10 mouse cellular contexts compared by ENCODE assay signal in the genomic region with DNA sequence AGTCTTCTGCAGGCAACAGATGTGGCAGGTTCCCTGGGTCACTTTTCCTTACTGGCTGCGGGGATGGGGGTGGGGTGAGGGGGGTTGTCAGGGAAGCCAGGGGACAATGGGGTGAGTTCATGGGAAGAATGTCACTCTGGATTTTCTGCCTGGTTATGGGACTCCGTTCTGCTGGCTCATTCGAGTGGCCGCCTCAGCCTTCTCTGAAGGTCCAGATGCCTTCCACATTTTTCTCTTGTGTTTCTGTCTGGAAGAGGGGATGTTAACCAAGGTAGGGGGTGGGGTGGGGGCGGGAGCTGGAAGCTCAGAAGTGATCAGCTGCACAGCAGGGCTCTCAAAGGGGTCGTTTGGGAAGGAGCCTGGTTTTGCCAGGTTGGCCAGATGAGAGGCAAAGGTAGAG. TPM values are rescaled to one million over a fixed set of nuclear protein-coding genes. Genes with fewer than 3 reads are reported as not detected.
DNase-seq lines count a peak whose midpoint lies in the region; ATAC-seq lines count a peak whose summit lies in the region.
"Had no signal": no experiment of that assay in that cellular context is flagged by ENCODE, and none has a peak within 500 bp of the region (broad histone marks: within the 10 kb centered on the region; RNA-seq: fewer than 3 reads in every experiment).

No protein-coding gene starts in this region.

- ATAC-seq in kidney, embryonic 16.5 days (ENCODE audit: low FRiP score, low TSS enrichment): no peak
- no peak for ATAC-seq in limb, embryonic 13.5 days (ENCODE audit: low FRiP score, low read depth)
- ATAC-seq in megakaryocyte progenitor cell, adult 5-6 weeks (replicated peaks; ENCODE audit: poor library complexity): no peak

- H3K4me1 ChIP-seq in kidney, embryonic 16.5 days (ENCODE audit: insufficient read depth, low read length): peaks cover 43% of the 10 kb centered on the region
- peaks cover 68% of the 10 kb centered on the region for H3K4me1 ChIP-seq in forebrain, embryonic 10.5 days
- peaks cover 38% of the 10 kb centered on the region for H3K4me1 ChIP-seq in limb, embryonic 13.5 days

- WGBS in kidney, embryonic 16.5 days: 17% methylated on average over 6 of the region's 6 CpGs
- WGBS in forebrain, embryonic 10.5 days: under 1% methylated on average over 6 of the region's 6 CpGs
- 3% methylated on average over 6 of the region's 6 CpGs for WGBS in limb, embryonic 13.5 days

- peak overlapping the region; percentile 22 for H3K9ac ChIP-seq in kidney, embryonic 16.5 days (replicated peaks; ENCODE audit: low read length)
- H3K9ac ChIP-seq in limb, embryonic 13.5 days: peak overlapping the region; percentile 81

- no peak for DNase-seq in kidney, adult 9 months
- DNase-seq in forebrain, embryonic 10.5 days (ENCODE audit: extremely low spot score, low spot score): peak; percentile 49
- peak; percentile 54 for DNase-seq in retina, embryonic 14.5 days (ENCODE audit: low spot score)
- no peak for DNase-seq in cerebellum, adult 8-10 months
- no peak for DNase-seq in left cerebral cortex, adult 11 months (ENCODE audit: low spot score)
- DNase-seq: lung, adult 2 months had no signal

- peak overlapping the region; percentile 7; the same call in 1 of the 2 replicates for H3K27ac ChIP-seq in kidney, embryonic 16.5 days (ENCODE audit: low read length)
- H3K27ac ChIP-seq in forebrain, embryonic 10.5 days: peak overlapping the region; percentile 98
- H3K27ac ChIP-seq in limb, embryonic 13.5 days: peak overlapping the region; percentile 74; the same call in 1 of the 2 replicates

- H3K36me3 ChIP-seq in kidney, embryonic 16.5 days (ENCODE audit: insufficient read depth, low read length): no peaks in the 10 kb centered on the region; the same call in 1 of the 2 replicates
- peaks cover 45% of the 10 kb centered on the region for H3K36me3 ChIP-seq in forebrain, embryonic 10.5 days (replicated peaks)
- peaks cover 16% of the 10 kb centered on the region; the same call in 1 of the 2 replicates for H3K36me3 ChIP-seq in limb, embryonic 13.5 days

- no peaks in the 10 kb centered on the region for H3K27me3 ChIP-seq in kidney, embryonic 16.5 days (ENCODE audit: insufficient read depth, low read length)
- H3K27me3 ChIP-seq in forebrain, embryonic 10.5 days (ENCODE audit: poor library complexity, severe bottlenecking): 0 out of 2 replicates have a peak, but pooled peaks cover 4% of the 10 kb centered on the region
- no peaks in the 10 kb centered on the region for H3K27me3 ChIP-seq in limb, embryonic 13.5 days

- H3K4me3 ChIP-seq in kidney, embryonic 16.5 days (ENCODE audit: low read length): peak overlapping the region; percentile 68
- H3K4me3 ChIP-seq in forebrain, embryonic 10.5 days: peak overlapping the region; percentile 82
- peak overlapping the region; percentile 80 for H3K4me3 ChIP-seq in limb, embryonic 13.5 days

- H3K9me3 ChIP-seq in kidney, embryonic 16.5 days (ENCODE audit: low read length): no peaks in the 10 kb centered on the region; the same call in 1 of the 2 replicates
- peaks cover 3% of the 10 kb centered on the region; the same call in 1 of the 2 replicates for H3K9me3 ChIP-seq in forebrain, embryonic 10.5 days
- no peaks in the 10 kb centered on the region for H3K9me3 ChIP-seq in limb, embryonic 13.5 days

- H3K4me2 ChIP-seq in kidney, embryonic 16.5 days (replicated peaks; ENCODE audit: low read depth, low read length): peak overlapping the region; percentile 100
- peak overlapping the region; percentile 98 for H3K4me2 ChIP-seq in limb, embryonic 13.5 days (replicated peaks)

RNA-seq across cellular contexts. Expression of gene Igfbp2, which starts 2.1 kb away (rescaled TPM):
- 144 and 152 TPM in 2 replicates for polyA plus RNA-seq in kidney, embryonic 16.5 days (2015; fragmentation: Nextera tagmentation; extraction: Ambion mirVana)
- 742 and 777 TPM in 2 replicates for polyA plus RNA-seq in forebrain, embryonic 10.5 days (2016; fragmentation: Nextera tagmentation; extraction: Ambion mirVana)
- polyA plus RNA-seq in limb, embryonic 13.5 days (2015; fragmentation: Nextera tagmentation; extraction: Ambion mirVana): 344 and 367 TPM in 2 replicates
- total RNA-seq in megakaryocyte progenitor cell, adult 5-6 weeks (2015): not detected in 2 replicates
- total RNA-seq in megakaryocyte progenitor cell, adult 5-6 weeks (2017): not detected in 2 replicates
- total RNA-seq: MEL had no signal

RNA-seq across cellular contexts. Expression of gene Igfbp5, which starts 48.2 kb away (rescaled TPM):
- 89.0 and 104 TPM in 2 replicates for polyA plus RNA-seq in kidney, embryonic 16.5 days (2015; fragmentation: Nextera tagmentation; extraction: Ambion mirVana)
- polyA plus RNA-seq in forebrain, embryonic 10.5 days (2016; fragmentation: Nextera tagmentation; extraction: Ambion mirVana): 45.9 and 51.3 TPM in 2 replicates
- polyA plus RNA-seq in limb, embryonic 13.5 days (2015; fragmentation: Nextera tagmentation; extraction: Ambion mirVana): 129 and 140 TPM in 2 replicates
- 0.20 and 0.39 TPM in 2 replicates for total RNA-seq in megakaryocyte progenitor cell, adult 5-6 weeks (2015)
- 0.07 and 0.12 TPM in 2 replicates for total RNA-seq in megakaryocyte progenitor cell, adult 5-6 weeks (2017)
- total RNA-seq: MEL had no signal

Comparison
In these comparisons a context has a peak if more than half of its experiments do, and no peak if none do; other contexts are left out.
1. H3K27ac ChIP-seq: peak in every context shown above with its lines; median percentile 98 in forebrain, embryonic 10.5 days; 74 in limb, embryonic 13.5 days; 7 in kidney, embryonic 16.5 days.
2. DNase-seq: peak in forebrain, embryonic 10.5 days (single experiment) and retina, embryonic 14.5 days (single experiment); none in kidney, adult 9 months (single experiment), cerebellum, adult 8-10 months (single experiment) and left cerebral cortex, adult 11 months (single experiment).
3. Peak in every context shown above with its lines, with median percentiles within 50 percentile points of each other: H3K4me3 ChIP-seq.